Mouse (Mus musculus) heart, postnatal 14 days (tissue): ENCODE measurements around the gene Drd4. TPM values are rescaled to one million over a fixed set of nuclear protein-coding genes. Genes with fewer than 3 reads are reported as not detected.
A peak's percentile ranks its signal among the peaks of the same experiment; 100 is the strongest.

ENCODE experiments used
- DNase-seq, 2 experiments: peaks; one replicate each; pipeline ENCODE4 v3.0.0; 2021 to 2022
- intact Hi-C: fragments of 180-260 bp; cut with DNase I; formaldehyde crosslinking; loops from one replicate; pipeline ENCODE4 v1.15.1; 2025
- total RNA-seq, 2 experiments: library from RNA; stranded (reverse); gene quantifications; 2 replicates each; pipeline ENCODE4 v1.2.3; 2021

The Drd4 gene
- total RNA-seq, 2 experiments from 2014 or later: not detected

DNA sequence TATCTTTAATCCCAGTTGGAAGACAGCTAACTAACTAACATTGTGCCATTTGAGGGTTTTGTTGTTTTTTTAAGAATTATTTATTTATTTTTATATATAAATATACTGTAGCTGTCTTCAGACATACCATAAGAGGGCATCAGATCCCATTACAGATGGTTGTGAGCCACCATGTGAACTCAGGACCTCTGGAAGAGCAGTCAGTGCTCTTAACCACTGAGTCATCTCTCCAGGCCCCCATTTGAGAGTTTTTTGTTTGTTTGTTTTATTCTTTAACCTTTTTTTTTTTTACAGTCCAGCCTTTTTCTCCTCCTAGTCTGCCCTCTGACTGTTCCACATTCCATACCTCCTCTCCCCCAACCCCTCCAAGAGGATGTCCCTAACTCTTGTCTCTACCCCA is 38.9 kb downstream of the Drd4 start:
- intact Hi-C loops: no loop called here
- no peak for DNase-seq

DNA sequence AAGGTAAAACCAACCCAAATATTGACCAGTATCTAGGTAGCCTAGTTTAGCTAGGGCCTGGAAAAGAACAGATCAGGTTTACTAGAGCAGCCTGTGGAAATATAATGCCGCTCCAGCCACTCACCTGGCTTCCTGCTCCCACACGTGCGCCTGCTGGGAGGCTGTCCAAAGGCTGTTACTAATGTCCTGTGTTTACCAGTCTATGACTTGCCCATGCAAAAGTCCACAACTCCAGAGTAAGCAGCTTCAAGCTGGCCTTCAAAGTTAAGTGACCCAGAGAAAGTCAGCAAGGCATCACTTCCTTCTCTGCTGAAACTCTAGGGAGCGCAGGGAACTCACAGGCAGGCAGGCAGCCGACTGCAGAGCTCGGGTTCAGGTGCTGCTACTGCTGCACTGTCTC is 40.2 kb downstream of the Drd4 start:
- intact Hi-C loops: no loop called here
- no peak for DNase-seq

DNA sequence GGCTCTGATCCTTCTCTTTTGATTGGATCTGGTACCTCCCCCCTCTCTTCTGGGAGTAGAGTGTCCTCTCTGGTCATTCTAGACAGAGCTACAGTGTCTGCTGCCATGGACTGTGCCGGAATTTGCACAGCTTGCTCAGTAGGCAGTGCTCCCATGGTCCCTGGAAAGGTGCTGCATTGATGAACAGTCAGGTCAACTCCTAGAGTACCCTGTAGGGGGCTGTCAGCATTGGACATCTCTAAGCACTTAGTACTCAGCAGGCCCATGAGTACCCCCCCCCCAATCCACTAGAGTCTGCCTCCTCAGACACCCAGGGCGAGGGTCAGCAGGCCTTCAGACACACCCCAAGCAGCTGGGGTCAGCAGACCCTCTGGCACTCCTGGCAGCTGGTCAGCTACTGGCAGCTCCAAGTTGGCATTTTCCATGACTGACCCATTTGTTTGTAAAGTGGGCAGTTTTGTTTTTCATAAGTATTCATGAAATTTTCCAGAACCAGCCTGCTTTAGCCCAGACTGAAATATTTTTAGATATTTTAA is 43.3 kb downstream of the Drd4 start:
- no peak for DNase-seq
- intact Hi-C loops: no loop called here

DNA sequence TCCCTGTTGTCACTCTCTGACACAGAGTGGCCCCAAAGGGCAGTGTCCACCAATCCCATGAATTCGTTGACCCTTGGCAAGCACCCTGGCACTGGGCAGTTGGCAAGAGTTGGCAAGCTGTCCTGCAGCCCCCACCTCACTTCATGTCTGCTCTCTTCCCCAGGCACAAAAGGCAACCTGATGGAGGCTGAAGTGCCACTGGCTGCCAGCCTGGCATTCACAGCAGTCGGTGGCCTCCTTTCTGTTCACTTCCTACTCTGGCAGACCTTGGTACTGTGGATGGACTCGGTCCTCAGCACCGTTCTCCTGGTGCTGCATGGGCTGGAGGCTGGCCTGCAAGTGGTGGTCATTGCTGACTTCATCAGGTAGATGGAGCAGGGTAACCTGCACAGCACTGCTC is 43.9 kb downstream of the Drd4 start:
- no peak for DNase-seq
- intact Hi-C loops: no loop called here

DNA sequence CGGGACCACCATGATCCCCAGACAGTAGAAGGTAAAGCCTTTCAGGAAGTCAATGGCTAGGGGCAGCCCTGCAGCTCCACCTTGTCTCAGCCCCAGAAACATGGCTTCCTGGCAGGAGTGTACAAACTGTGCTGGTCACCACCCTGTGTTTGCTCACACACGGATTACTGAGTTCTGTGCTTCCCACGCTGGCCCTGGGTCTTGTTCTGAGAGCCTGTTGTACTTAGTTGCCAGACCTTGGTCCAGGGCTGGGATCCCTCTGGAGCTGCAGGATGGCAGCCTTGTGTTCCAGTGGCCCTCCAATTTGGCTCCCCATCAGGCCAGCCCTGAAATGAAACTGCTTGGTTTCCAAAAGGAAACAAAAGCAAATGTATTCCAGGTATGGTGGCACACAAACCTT is 44.5 kb downstream of the Drd4 start:
- intact Hi-C loops: no loop called here
- DNase-seq: no peak

DNA sequence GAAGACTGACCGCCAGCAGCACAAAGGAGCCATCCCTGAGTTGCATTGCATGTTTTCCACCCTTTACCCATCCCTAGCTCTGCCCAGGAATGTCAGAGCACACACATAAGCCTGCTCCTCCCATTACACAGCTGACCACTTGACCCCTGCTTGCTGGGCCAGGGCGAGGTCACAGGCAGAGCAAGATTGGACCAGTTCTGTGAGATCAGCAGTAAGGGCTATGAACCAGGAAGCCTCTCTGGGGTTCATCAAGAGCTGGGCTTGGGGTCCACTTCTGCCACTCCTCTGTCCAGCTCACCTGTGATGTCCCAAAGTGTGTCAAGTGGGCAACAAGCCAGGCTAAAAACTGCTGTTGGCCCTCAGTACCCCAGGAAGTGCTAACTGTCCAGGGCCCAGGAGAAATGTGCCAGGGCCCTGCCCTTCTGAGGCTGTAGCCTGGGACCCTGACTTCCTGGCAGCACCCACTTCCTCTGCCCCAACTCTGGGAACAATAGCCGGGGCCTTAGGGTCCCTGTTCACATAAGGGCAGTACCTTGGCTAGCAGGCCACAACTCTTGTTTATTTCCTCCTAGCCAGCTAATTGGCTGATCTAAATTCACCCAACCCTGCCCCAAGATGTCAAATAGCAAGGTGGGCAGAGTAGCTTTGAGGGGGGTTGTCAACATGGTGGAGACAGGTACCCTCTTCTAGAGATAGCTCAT is 46.1 kb downstream of the Drd4 start:
- DNase-seq: no peak
- intact Hi-C loops: no loop called here

DNA sequence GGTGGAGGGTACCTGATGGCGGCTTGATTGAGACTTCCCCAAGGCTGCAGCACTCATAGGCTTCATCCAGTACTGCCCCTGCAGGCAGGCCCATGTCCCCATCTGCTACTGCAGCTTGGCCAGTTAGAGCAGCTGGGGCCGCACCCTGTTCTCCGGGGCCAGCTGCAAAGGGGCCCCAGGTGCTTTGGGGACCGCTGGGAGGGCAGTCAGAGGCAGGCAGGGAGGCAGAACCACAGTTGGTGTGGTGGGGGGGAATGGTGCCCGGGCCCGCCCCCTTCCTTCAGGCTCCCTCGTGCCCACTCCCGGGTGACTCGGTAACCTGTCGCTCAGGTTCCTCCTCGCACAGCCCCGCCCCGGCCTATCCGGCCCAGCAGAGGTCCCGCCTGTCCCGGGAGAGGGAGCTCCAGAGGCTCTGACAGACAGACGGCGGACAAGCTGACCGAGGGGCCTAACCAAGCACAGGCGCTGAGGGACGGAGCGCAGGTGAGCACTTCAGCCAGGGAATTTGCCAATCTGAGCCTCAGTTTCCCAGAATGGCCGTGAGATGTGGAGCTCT is 46.8 kb downstream of the Drd4 start, which contains the start of gene Eps8l2:
Gene Eps8l2 (plus strand): TSS at position 305 of the 556 bp plus-strand sequence.
- peak; percentile 32 to 36 for DNase-seq
- intact Hi-C loops: no loop called here

DNA sequence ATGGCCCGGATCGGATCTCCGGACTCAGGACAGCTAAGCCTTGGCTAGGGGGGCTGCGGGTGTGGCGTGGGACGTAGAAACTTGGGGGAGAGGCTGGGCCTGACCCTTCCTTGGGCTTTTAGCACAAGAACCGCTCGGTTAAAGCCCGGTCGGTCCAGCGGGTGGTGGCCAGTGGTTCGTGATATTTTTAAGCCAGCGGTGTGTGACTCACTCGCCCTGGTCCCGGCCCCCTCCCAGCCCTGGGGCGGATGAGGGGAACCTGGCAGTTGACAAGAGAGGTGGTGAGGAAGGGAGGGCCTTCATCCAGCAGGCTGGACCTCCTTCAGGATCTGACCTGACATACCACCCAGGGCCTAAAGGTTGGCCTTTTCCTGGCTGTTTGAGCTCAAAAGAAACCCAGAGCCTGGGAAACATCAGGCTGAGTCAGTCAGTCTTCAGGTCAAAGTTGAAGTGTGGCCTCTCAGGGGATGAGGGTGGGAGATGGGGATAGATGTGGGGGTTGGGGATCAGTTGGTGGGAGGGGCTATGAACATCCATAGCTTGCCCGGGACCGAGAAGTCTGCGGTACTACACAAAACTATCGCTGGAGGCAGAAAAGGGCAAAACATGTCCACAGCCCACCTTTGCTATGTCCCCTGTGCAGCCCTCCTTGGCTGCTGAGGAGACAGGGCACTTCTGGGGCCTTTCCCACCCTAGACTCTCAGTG is 47.6 kb downstream of the Drd4 start:
- intact Hi-C loops: no loop called here
- DNase-seq: no peak

DNA sequence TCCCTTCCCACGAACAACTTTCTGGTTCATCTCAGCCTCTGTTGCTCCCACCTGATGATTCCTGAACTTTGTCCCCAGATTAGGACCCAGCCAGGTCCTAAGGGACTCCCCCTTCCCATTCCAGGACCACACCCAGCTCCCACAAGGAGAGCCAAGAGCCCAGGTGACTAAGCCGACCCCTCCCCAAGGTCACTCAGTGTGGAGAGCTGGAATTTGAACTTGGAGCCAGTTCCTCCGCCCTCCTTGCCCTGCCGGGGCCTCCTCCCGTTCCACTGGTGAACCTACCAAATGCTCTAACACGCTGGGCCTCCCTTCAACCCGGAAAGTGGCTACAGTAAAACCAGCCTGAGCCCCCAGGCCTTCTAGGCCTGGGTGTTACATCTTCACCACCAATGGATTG is 48.2 kb downstream of the Drd4 start:
- intact Hi-C loops: no loop called here
- no peak for DNase-seq

DNA sequence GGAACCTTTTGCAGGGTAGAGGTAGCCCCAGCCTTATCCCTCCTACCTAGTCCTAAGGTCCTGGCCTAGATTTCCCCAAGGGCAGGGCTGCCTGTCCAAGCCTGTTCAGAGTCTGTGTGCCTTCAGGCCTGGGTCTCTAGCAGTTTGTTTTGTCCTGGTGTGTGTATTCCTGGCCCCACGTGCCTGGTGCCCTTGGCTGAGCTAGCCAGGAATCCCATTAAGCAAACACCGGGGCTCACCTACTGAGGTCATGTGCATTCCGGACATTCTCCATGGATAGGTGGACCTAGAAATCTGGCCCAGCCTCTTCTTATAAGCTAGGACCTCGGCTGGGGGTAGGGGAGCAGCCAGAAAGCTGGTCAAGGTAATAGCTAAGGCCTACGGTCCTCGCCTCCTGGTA is 48.7 kb downstream of the Drd4 start:
- intact Hi-C loops: no loop called here

DNA sequence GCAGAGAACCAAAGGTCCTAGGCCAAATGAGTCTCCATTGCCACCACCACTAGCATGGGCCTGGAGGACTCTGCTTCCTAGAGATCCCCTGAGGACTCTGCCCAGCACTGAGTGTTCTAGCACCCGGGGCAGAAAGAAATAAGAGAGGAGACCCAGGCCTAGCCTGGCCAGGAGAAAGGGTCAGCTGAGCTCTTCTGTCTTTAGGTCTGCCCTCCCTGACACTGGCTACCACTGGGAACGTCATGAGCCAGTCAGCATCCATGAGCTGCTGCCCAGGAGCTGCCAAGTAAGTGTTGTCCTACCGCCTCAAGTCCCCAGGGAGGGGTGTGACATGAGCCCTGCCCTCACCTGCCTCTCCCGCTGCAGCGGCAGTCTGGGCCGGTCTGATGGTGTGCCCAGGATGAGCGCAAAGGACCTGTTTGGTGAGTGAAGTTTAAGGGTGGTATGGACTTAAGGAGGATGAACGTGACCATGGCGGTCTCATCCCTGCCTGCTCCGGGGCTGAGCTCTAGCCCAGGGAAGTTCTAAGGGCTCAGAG is 50.0 kb downstream of the Drd4 start:
- DNase-seq: no peak
- intact Hi-C loops: no loop called here

More for the DNA sequence above, 48.7 kb downstream of the Drd4 start:
- no peak for DNase-seq

DNA sequence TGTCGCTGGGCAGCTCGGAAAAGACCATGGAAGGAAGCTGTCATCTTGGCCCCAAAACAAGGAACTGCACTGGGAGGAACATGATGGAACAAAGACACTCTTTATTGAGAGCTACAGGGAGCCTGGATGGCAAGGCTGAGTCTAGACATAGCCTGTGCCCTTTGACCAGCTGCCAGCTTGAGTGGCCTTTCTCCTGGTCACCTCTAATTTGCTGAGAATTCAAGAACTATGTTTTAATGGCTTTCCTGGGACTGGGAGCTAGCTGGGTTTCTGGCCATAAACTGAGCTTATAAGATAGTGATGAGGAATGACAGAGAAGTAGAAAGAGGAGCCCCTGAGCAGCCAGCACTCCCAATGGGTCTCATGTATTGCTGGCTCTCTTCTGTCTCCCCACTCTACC is 51.4 kb downstream of the Drd4 start:
- intact Hi-C loops: no loop called here
- DNase-seq: no peak

DNA sequence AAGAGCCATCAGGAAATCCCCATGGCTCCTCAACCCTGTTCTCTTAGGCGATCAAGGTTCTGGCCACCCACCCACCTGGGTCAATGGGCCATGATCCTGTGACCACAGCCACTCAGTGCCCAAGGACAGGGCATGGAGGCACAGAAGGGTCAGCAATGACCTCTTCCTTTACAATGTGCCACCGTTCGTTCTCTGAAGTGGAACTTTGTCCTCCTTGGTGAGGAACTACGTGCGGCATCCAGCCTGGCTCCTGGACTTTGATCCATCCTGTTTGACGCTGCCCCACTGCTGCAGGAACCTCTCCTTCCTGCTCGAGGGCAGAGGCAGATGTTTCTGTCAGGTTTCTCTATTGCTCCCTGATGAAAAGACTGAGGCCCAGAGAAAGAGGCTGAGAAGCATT is 51.9 kb downstream of the Drd4 start:
- no peak for DNase-seq
- intact Hi-C loops: no loop called here

DNA sequence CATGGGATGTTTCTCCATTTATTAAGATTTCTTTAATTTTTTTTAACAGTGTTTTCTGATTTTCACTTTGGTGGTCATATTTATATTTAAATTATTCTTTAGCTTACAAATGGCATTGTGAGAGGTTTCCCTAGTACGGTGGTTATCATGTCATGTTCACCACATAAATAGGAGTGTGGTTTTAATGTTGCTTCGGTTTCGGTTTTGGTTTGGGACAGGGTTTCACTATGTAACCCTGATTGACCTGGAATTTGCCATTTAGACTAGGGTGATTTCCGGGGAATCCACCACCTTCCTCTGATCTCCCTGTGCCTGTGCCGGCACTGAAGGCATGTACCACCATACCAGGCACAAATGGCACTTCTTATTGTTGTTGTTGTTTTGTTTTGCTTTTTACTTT is 53.0 kb downstream of the Drd4 start:
- intact Hi-C loops: no loop called here

More for the DNA sequence above, 53.0 kb downstream of the Drd4 start:
- no peak for DNase-seq

Other genes with a start within 250 kb of the Drd4 start
- under 1 TPM; 0.07 to 0.14 TPM for gene B4galnt4, start 230.9 kb upstream of the Drd4 start, total RNA-seq
- gene Pkp3, start 213.8 kb upstream of the Drd4 start, total RNA-seq: under 1 TPM; 0.43 to 0.95 TPM
- 1 to 10 TPM; 8.0 to 8.1 TPM for gene Sigirr, start 191.4 kb upstream of the Drd4 start, total RNA-seq
- under 1 TPM; 0.10 to 0.29 TPM for gene Ano9, start 174.2 kb upstream of the Drd4 start, total RNA-seq
- 10 to 100 TPM; 35.9 to 38.7 TPM for gene Ptdss2, start 169.6 kb upstream of the Drd4 start, total RNA-seq
- 10 to 100 TPM; 60.8 to 70.2 TPM for gene Rnh1, start 119.1 kb upstream of the Drd4 start, total RNA-seq
- 100 to 1,000 TPM; 101 to 104 TPM for gene Hras, start 98.0 kb upstream of the Drd4 start, total RNA-seq
- gene Lrrc56, start 97.8 kb upstream of the Drd4 start, total RNA-seq: 1 to 10 TPM; 2.6 to 3.6 TPM
- gene Lmntd2, start 77.9 kb upstream of the Drd4 start, total RNA-seq: not detected
- gene Rassf7, start 76.1 kb upstream of the Drd4 start, total RNA-seq: 1 to 10 TPM; 1.2 to 1.5 TPM
- gene Phrf1, start 63.2 kb upstream of the Drd4 start, total RNA-seq: 10 to 100 TPM; 43.4 to 44.3 TPM
- gene Irf7, start 25.5 kb upstream of the Drd4 start, total RNA-seq: 1 to 10 TPM; 1.6 to 1.7 TPM
- gene Cdhr5, start 15.2 kb upstream of the Drd4 start, total RNA-seq: not detected
- gene Sct, start 12.9 kb upstream of the Drd4 start, total RNA-seq: not detected
- 10 to 100 TPM; 20.0 to 22.1 TPM for gene Deaf1, start 35.7 kb downstream of the Drd4 start, total RNA-seq
- 10 to 100 TPM; 13.6 to 16.1 TPM for gene Tmem80, start 35.7 kb downstream of the Drd4 start, total RNA-seq
- 1 to 10 TPM; 2.7 to 3.0 TPM for gene Eps8l2, start 46.9 kb downstream of the Drd4 start, total RNA-seq
- 100 to 1,000 TPM; 125 to 126 TPM for gene Taldo1, start 100.2 kb downstream of the Drd4 start, total RNA-seq
- 10 to 100 TPM; 12.5 to 13.3 TPM for gene Gatd1, start 122.1 kb downstream of the Drd4 start, total RNA-seq
- gene Cend1, start 137.5 kb downstream of the Drd4 start, total RNA-seq: 1 to 10 TPM; 1.5 to 1.7 TPM
- gene Slc25a22, start 145.9 kb downstream of the Drd4 start, total RNA-seq: 10 to 100 TPM; 65.5 to 67.6 TPM
- 1 to 10 TPM; 1.1 to 1.2 TPM for gene Pidd1, start 152.0 kb downstream of the Drd4 start, total RNA-seq
- 100 to 1,000 TPM; 876 to 946 TPM for gene Rplp2, start 155.4 kb downstream of the Drd4 start, total RNA-seq
- 100 to 1,000 TPM; 351 to 430 TPM for gene Pnpla2, start 163.2 kb downstream of the Drd4 start, total RNA-seq
- gene Cracr2b, start 169.1 kb downstream of the Drd4 start, total RNA-seq: 10 to 100 TPM; 25.2 to 27.9 TPM
- 100 to 1,000 TPM; 258 to 268 TPM for gene Cd151, start 175.4 kb downstream of the Drd4 start, total RNA-seq
- gene Polr2l, start 183.1 kb downstream of the Drd4 start, total RNA-seq: 10 to 100 TPM; 69.8 to 71.4 TPM
- gene Tspan4, start 183.2 kb downstream of the Drd4 start, total RNA-seq: 10 to 100 TPM; 24.0 to 31.2 TPM
- 10 to 100 TPM; 42.6 to 42.8 TPM for gene Chid1, start 247.9 kb downstream of the Drd4 start, total RNA-seq